Mouse (Mus musculus) spleen, adult 2 months (tissue): Measurements from ENCODE around the gene Akap5.

Experiments
- CTCF ChIP-seq: fragments of 200-500 bp; IDR thresholded peaks from 2 replicates; pipeline ENCODE4 v1.5.1; 2011; ENCODE audit warnings: mild to moderate bottlenecking, inconsistent platforms; ENCODE audit not compliant: insufficient read depth, insufficient read length, insufficient replicate concordance; ENCODE audit errors: extremely low read depth
- POLR2A ChIP-seq: fragments of 200-500 bp; IDR thresholded peaks from 2 replicates; pipeline ENCODE4 v1.6.1; 2011; ENCODE audit warnings: low read depth, low read length, inconsistent platforms

DNA sequence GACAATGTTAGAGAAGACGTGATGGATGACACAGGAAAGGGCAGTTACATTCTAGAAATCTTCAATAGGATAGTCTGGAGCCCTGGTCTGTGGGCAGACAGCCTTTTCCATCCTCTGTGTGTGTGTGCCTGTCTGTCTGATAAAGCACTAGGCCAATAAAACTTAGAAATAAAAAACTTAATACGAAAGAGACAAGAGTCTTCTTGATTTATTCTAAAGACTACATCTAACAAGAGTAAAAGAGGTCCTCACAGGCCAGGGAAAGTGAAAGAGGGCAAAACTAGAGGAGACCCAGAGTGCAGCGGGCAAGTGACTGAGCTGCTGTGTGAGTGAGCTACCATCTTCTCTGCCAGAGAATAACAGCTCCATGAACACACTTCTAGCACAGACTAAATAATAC, 41.6 kb downstream of the Akap5 start:
- TF ChIP-seq POLR2A (no peak), CTCF (no peak)
